Mouse (Mus musculus): ENCODE data around the gene Pik3cb.

- TF ChIP-seq CTCF (IDR thresholded peaks at IDR 0.05; ENCODE audit: control insufficient read depth, insufficient read depth, insufficient read length) (no peak), MAX (IDR thresholded peaks at IDR 0.05) (peak; percentile 32)
These were observed 42.7 kb upstream of the Pik3cb start for GRCm38 (mm10) chr9:99183043-99183670.

All from C2C12 (cell line).